In the genomic region with DNA sequence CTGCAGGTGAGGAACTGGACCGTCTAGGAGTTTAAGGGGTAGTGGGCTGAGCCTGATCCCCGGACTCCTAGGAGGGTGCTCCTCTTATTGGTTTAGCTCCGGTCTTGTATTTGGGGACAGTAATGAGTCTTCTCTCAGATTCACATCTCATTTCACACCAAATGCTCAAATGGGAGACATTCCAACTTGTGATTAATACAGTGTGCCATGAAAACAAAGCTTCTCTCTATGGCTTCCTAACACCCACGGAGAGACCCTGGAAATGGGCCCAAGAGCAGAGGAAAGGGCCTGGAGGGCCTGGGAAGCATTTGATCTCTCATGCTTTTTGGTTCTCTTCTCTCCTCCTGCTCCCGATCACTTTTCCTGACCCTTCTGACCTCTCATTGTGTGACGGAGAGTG, we compare ENCODE assay signal across 10 mouse cellular contexts. TPM values are rescaled to one million over a fixed set of nuclear protein-coding genes. Genes with fewer than 3 reads are reported as not detected.
DNase-seq lines count a peak whose midpoint lies in the region; ATAC-seq and TF ChIP-seq lines count a peak whose summit lies in the region.
"Had no signal": no experiment of that assay in that cellular context is flagged by ENCODE, and none has a peak within 500 bp of the region (broad histone marks: within the 10 kb centered on the region; RNA-seq: fewer than 3 reads in every experiment).

No protein-coding gene starts in this region.

- no peak overlapping the region for H3K4me2 ChIP-seq in heart, embryonic 16.5 days (ENCODE audit: low read depth, low read length)
- no peak overlapping the region for H3K4me2 ChIP-seq in stomach, embryonic 16.5 days (ENCODE audit: low read depth, low read length)
- no peak overlapping the region for H3K4me2 ChIP-seq in stomach, postnatal 0 days (replicated peaks; ENCODE audit: low read depth)

- WGBS in heart, embryonic 16.5 days = 68% methylated on average over 6 of the region's 6 CpGs
- 62% methylated on average over 6 of the region's 6 CpGs for WGBS in stomach, embryonic 16.5 days
- WGBS in stomach, postnatal 0 days = 58% methylated on average over 6 of the region's 6 CpGs

- no peaks in the 10 kb centered on the region for H3K9me3 ChIP-seq in heart, embryonic 16.5 days (replicated peaks; ENCODE audit: control insufficient read depth, low read length)
- H3K9me3 ChIP-seq in stomach, embryonic 16.5 days (replicated peaks; ENCODE audit: control insufficient read depth, low read length) = no peaks in the 10 kb centered on the region
- H3K9me3 ChIP-seq in stomach, postnatal 0 days (ENCODE audit: control insufficient read depth, low read length) = no peaks in the 10 kb centered on the region

- no peak for DNase-seq in heart, postnatal 36 days
- no peak for DNase-seq in stomach, postnatal 0 days (ENCODE audit: low spot score)
- peak; percentile 22 to 80 for DNase-seq in layer of hippocampus, adult 18-20 months (ENCODE audit: low spot score in 2 of 2)
- no peak for DNase-seq in frontal cortex, postnatal 25 days (ENCODE audit: low spot score in 2 of 2)
- DNase-seq in adrenal gland, postnatal 14 days = no peak
- DNase-seq in ovary, adult 18-20 months (ENCODE audit: low spot score) = no peak
- DNase-seq: kidney, postnatal 25 days had no signal

- H3K27ac ChIP-seq in heart, embryonic 16.5 days (ENCODE audit: low read length) = peak overlapping the region; percentile 57
- H3K27ac ChIP-seq in stomach, embryonic 16.5 days (ENCODE audit: low read length) = peak overlapping the region; percentile 27; the same call in 1 of the 2 replicates
- no peak overlapping the region for H3K27ac ChIP-seq in stomach, postnatal 0 days (replicated peaks)
- H3K27ac ChIP-seq: macrophage had no signal

- H3K4me3 ChIP-seq in heart, embryonic 16.5 days (ENCODE audit: low read length) = no peak overlapping the region
- no peak overlapping the region for H3K4me3 ChIP-seq in stomach, embryonic 16.5 days (replicated peaks; ENCODE audit: low read length)
- H3K4me3 ChIP-seq in stomach, postnatal 0 days (ENCODE audit: low read depth, low read length) = no peak overlapping the region

- TF ChIP-seq CTCF in stomach, postnatal 0 days (IDR thresholded peaks at IDR 0.05; ENCODE audit: low read depth) = no peak

- ATAC-seq in heart, embryonic 16.5 days (replicated peaks; ENCODE audit: extremely low read depth, insufficient read depth, low FRiP score) = no peak
- ATAC-seq in stomach, embryonic 16.5 days (ENCODE audit: insufficient read depth, low FRiP score) = no peak
- no peak for ATAC-seq in stomach, postnatal 0 days (ENCODE audit: low FRiP score, low TSS enrichment)

- intact Hi-C loops in heart, postnatal 36 days (cut with DNase I) = no loop called here

- no peaks in the 10 kb centered on the region for H3K27me3 ChIP-seq in heart, embryonic 16.5 days (ENCODE audit: control insufficient read depth, insufficient read depth, low read length)
- no peaks in the 10 kb centered on the region for H3K27me3 ChIP-seq in stomach, embryonic 16.5 days (ENCODE audit: control insufficient read depth, insufficient read depth, low read length)
- H3K27me3 ChIP-seq in stomach, postnatal 0 days (ENCODE audit: control insufficient read depth, insufficient read depth, low read length) = no peaks in the 10 kb centered on the region

- no peak for TF ChIP-seq EP300 in stomach, postnatal 0 days (optimal IDR thresholded peaks at IDR 0.05)

- H3K9ac ChIP-seq in heart, embryonic 16.5 days (ENCODE audit: low read length) = no peak overlapping the region
- no peak overlapping the region for H3K9ac ChIP-seq in stomach, embryonic 16.5 days (ENCODE audit: low read length)
- H3K9ac ChIP-seq in stomach, postnatal 0 days (ENCODE audit: low read length) = no peak overlapping the region

- H3K36me3 ChIP-seq in heart, embryonic 16.5 days (ENCODE audit: control insufficient read depth, insufficient read depth) = no peaks in the 10 kb centered on the region
- H3K36me3 ChIP-seq in stomach, embryonic 16.5 days (ENCODE audit: control insufficient read depth, insufficient read depth, low read length) = no peaks in the 10 kb centered on the region
- no peaks in the 10 kb centered on the region for H3K36me3 ChIP-seq in stomach, postnatal 0 days (ENCODE audit: control insufficient read depth, insufficient read depth, low read length)

- H3K4me1 ChIP-seq in heart, embryonic 16.5 days (ENCODE audit: control insufficient read depth, insufficient read depth, low read length) = peaks cover 6% of the 10 kb centered on the region; the same call in 1 of the 2 replicates
- H3K4me1 ChIP-seq in stomach, embryonic 16.5 days (ENCODE audit: control insufficient read depth, insufficient read depth, low read length) = peaks cover 13% of the 10 kb centered on the region
- H3K4me1 ChIP-seq in stomach, postnatal 0 days (replicated peaks; ENCODE audit: control insufficient read depth, insufficient read depth) = 0 out of 2 replicates have a peak, but pooled peaks cover 3% of the 10 kb centered on the region

RNA-seq across cellular contexts. Expression of a gene that starts 14.7 kb away (rescaled TPM):
- 2.3 and 2.5 TPM in 2 replicates for polyA plus RNA-seq in heart, embryonic 16.5 days (2015; fragmentation: Nextera tagmentation; extraction: Ambion mirVana)
- 1 to 10 TPM; 4.2 to 4.5 TPM for total RNA-seq in heart, postnatal 36 days (2021)
- polyA plus RNA-seq in stomach, embryonic 16.5 days (2015; fragmentation: Nextera tagmentation; extraction: Ambion mirVana) = 2.6 and 2.9 TPM in 2 replicates
- 1.4 TPM in 2 replicates for polyA plus RNA-seq in stomach, postnatal 0 days (2015; fragmentation: Nextera tagmentation; extraction: Ambion mirVana)
- 1 to 10 TPM; 6.3 to 6.5 TPM for total RNA-seq in layer of hippocampus, adult 18-20 months (2021)
- total RNA-seq in adrenal gland, postnatal 14 days (2021) = 5.8 and 6.0 TPM in 2 replicates

Comparison
In these comparisons a context has a peak if more than half of its experiments do, and no peak if none do; other contexts are left out.
1. DNase-seq: peak in layer of hippocampus, adult 18-20 months (2 of 2); none in heart, postnatal 36 days (0 of 2), stomach, postnatal 0 days (single experiment), frontal cortex, postnatal 25 days (0 of 2), adrenal gland, postnatal 14 days (single experiment) and ovary, adult 18-20 months (single experiment).